Mouse (Mus musculus): ENCODE results near the gene Iqschfp.

DNA sequence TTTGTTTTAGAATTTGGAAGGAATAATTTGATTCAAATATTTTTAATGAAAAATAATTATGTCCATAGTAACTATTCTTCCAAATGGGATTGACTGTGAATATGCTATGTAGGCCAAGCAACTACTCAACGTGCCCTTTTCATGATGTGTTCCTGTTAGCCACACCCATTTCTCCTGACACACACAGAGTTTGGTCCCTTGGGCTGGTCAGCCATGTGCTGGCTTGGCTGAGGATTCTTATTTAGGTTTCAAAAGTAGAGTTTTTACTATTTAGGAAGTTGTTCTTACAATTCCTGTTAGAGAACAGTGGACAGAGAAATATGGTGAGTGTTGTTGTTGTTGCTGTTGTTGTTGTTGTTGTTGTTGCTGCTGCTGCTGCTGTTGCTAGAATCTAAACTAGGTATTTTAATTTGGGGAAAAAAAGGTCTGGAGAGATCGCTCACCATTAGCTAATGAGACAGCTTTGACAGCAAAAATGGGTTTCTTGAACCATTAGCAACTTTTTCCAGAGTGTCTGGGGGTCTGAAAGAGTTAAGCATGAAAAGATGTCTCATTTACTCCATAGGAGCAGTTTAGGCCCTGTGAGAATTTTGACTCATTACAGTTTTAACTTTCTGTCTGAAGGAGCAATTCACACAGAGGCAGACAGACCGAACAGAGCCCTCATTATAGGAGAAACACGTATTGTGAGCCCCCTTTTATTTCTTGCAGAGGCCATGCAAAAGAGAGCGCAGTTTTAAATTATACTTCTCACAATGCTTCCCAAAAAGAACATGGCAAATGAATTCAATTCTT lies 247.0 kb downstream of the Iqschfp start:
- TF ChIP-seq POLR2A (IDR thresholded peaks at IDR 0.05; ENCODE audit: borderline replicate concordance, extremely low read depth, insufficient read depth, insufficient read length, poor library complexity, severe bottlenecking) (no peak), CTCF (IDR thresholded peaks at IDR 0.05; ENCODE audit: borderline replicate concordance, extremely low read depth, insufficient read depth, insufficient read length) (no peak)

Measured in brain, embryonic 14.5 days (tissue).